Mouse (Mus musculus): ENCODE measurements at regions not wholly inside any gene's neighbourhood (a gene's known extent, or its start where the extent isn't known, plus 50 kb on each side); places are given as distances from the start of the nearest gene placed in this dataset.

DNA sequence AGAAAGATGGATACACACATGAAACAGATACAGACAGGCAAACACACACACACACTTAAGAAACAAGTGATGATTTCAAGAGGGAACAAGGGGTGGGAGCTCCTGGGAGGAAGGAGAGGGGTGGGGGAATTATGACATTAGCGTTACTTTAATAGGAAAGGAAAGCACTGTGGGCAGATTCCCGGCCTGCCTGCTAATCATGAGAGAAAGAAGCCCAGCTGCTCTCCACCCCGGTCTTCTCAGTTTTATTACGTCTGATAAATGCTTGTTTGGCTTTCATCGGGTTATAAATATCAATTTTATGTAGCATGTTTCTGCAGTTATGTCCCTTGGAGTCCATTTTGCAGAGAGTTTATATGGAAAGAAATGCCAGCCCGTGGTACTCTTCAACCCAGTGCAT is 554.1 kb downstream of the Zfp704 start:
- Histone ChIP-seq H3K9me3 (no peaks in the 10 kb centered on the region), H3K27ac (no peak overlapping the region), H3K36me3 (replicated peaks) (no peaks in the 10 kb centered on the region), H3K9ac (no peak overlapping the region), H3K27me3 (no peaks in the 10 kb centered on the region), H3K4me2 (no peak overlapping the region), H3K4me3 (replicated peaks) (no peak overlapping the region), H3K4me1 (peaks cover 6% of the 10 kb centered on the region; the same call in 1 of the 2 replicates)
- 78% methylated on average over 6 of the region's 6 CpGs for WGBS
- ATAC-seq (ENCODE audit: low FRiP score) = no peak
